Mouse (Mus musculus): ENCODE measurements around the gene Tnrc6b. TPM values are rescaled to one million over a fixed set of nuclear protein-coding genes. Genes with fewer than 3 reads are reported as not detected.

Tnrc6b gene
- total and polyA plus RNA-seq, 3 experiments, result 7.8 to 13.9 (median 8.0) TPM

DNA sequence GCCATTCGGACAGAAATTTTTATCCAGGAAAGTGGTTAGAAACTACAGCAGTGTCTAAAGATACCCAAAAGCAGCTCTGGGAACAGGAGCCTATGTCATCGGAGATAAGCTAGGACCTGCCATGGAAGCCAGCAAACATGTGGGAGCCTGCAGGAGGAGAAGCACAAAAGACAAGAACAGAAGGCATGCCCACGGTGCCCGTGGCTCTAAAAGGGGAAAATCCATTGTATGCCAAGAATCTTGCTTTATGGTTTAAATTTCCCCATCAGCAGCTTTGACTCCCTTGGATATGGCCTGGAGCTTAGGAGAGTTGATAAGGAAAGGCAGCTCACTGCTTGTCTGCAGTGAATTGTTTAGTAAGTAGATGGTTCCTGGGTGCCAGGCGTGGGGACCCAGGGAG is 8.2 kb upstream of the Tnrc6b start:
- H3K36me3 ChIP-seq (ENCODE audit: control insufficient read depth in 1 of 2, insufficient read depth in 2 of 2, low read length in 2 of 2), result peaks cover 0 to 6% of the 10 kb centered on the region in 2 experiments; a peak in 2 of 4 replicates
- H3K4me3 ChIP-seq (ENCODE audit: control insufficient read depth in 1 of 2, insufficient read depth in 1 of 2, low read depth in 2 of 2, low read length in 2 of 2), result no peak overlapping the region
- H3K27ac ChIP-seq (ENCODE audit: control insufficient read depth, low read depth, low read length), result no peak overlapping the region
- no peaks in the 10 kb centered on the region for H3K9me3 ChIP-seq (replicated peaks; ENCODE audit: insufficient read depth, low read length)
- no peak for DNase-seq (ENCODE audit: low read depth, low spot score)
- no peak overlapping the region for H3K9ac ChIP-seq (ENCODE audit: control insufficient read depth, low read depth, low read length, poor library complexity, severe bottlenecking)
- H3K27me3 ChIP-seq (ENCODE audit: control insufficient read depth in 1 of 2, insufficient read depth in 2 of 2, low read length in 2 of 2), result peaks cover 0 to 5% of the 10 kb centered on the region in 2 experiments; a peak in 2 of 4 replicates
- no peak for TF ChIP-seq POLR2AphosphoS5 (IDR thresholded peaks at IDR 0.05; ENCODE audit: borderline replicate concordance, low read depth, low read length)
- no peak for TF ChIP-seq TBP (IDR thresholded peaks at IDR 0.05; ENCODE audit: low read depth, low read length)
- no peak for TF ChIP-seq ZC3H11A (IDR thresholded peaks at IDR 0.05; ENCODE audit: low read depth, low read length)
- no peak for TF ChIP-seq HCFC1 (IDR thresholded peaks at IDR 0.05; ENCODE audit: low read depth, low read length)
- no peak for TF ChIP-seq UBTF (IDR thresholded peaks at IDR 0.05; ENCODE audit: borderline replicate concordance, insufficient read depth, low read depth, low read length)
- TF ChIP-seq CHD1 (IDR thresholded peaks at IDR 0.05; ENCODE audit: low read depth, low read length), result no peak
- TF ChIP-seq MAFK (IDR thresholded peaks at IDR 0.05; ENCODE audit: borderline replicate concordance, low read depth, low read length), result no peak
- TF ChIP-seq MYB (IDR thresholded peaks at IDR 0.05; ENCODE audit: low read depth, low read length), result no peak
- no peak for TF ChIP-seq EP300 (IDR thresholded peaks at IDR 0.05; ENCODE audit: low read depth in 1 of 2, low read length in 2 of 2)
- TF ChIP-seq MXI1 (IDR thresholded peaks at IDR 0.05; ENCODE audit: low read depth, low read length), result no peak
- TF ChIP-seq SIN3A (IDR thresholded peaks at IDR 0.05; ENCODE audit: low read length), result no peak
- no peak for TF ChIP-seq CHD2 (IDR thresholded peaks at IDR 0.05; ENCODE audit: low read length)
- no peak for TF ChIP-seq MYC (IDR thresholded peaks at IDR 0.05; ENCODE audit: low read depth, low read length)
- TF ChIP-seq USF1 (IDR thresholded peaks at IDR 0.05; ENCODE audit: low read depth, low read length), result no peak
- no peaks in the 10 kb centered on the region for H3K79me2 ChIP-seq (ENCODE audit: control insufficient read depth, insufficient read depth, low read length, poor library complexity)
- peaks cover 0 to 7% of the 10 kb centered on the region in 2 experiments; a peak in 2 of 4 replicates for H3K4me1 ChIP-seq (ENCODE audit: control insufficient read depth in 1 of 2, insufficient read depth in 2 of 2, low read length in 2 of 2)

DNA sequence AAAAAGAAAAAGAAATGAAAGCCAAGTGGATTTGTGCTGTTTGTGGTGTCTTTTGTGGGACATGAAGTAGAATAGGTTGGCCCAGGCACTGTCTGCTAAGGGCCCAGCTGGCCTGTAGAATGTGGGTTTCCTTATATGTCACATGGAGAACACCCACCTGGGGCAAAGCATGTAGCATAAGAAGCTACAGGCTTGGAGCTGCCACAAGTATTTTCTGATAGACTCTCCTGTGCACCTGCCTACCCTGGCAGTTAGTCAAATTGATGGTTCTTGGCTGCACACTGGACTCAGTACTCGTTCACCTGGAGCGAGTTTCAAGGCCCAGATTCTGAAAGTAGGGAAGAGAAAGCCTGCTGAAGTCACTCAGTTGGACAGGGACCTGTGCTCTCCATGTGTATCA is 7.6 kb upstream of the Tnrc6b start:
- TF ChIP-seq POLR2AphosphoS2 (IDR thresholded peaks at IDR 0.05; ENCODE audit: low read length) (no peak), NELFE (IDR thresholded peaks at IDR 0.05; ENCODE audit: low read depth, low read length) (no peak), CTCF (IDR thresholded peaks at IDR 0.05 in 2 of 3, conservative IDR thresholded peaks at IDR 0.05 in 1 of 3; ENCODE audit: control insufficient read depth in 1 of 3, insufficient read depth in 1 of 3, low read depth in 2 of 3, low read length in 3 of 3, poor library complexity in 1 of 3, severe bottlenecking in 1 of 3) (no peak), ZNF384 (IDR thresholded peaks at IDR 0.05; ENCODE audit: low read depth, low read length) (no peak), ZKSCAN1 (IDR thresholded peaks at IDR 0.05; ENCODE audit: low read depth, low read length) (no peak), ELF1 (IDR thresholded peaks at IDR 0.05; ENCODE audit: low read depth, low read length) (no peak), GATA1 (IDR thresholded peaks at IDR 0.05; ENCODE audit: low read depth, low read length) (no peak), MAZ (IDR thresholded peaks at IDR 0.05; ENCODE audit: low read depth, low read length) (no peak), BHLHE40 (IDR thresholded peaks at IDR 0.05; ENCODE audit: borderline replicate concordance, low read depth, low read length) (no peak), EP300 (IDR thresholded peaks at IDR 0.05; ENCODE audit: low read depth in 1 of 2, low read length in 2 of 2) (no peak), CHD1 (IDR thresholded peaks at IDR 0.05; ENCODE audit: low read depth, low read length) (no peak), MYC (IDR thresholded peaks at IDR 0.05; ENCODE audit: low read depth, low read length) (no peak), CHD2 (IDR thresholded peaks at IDR 0.05; ENCODE audit: low read length) (no peak), GABPA (IDR thresholded peaks at IDR 0.05; ENCODE audit: low read depth, low read length) (no peak), E2F4 (IDR thresholded peaks at IDR 0.05; ENCODE audit: borderline replicate concordance, low read depth, low read length) (no peak)
- peaks cover 0 to 7% of the 10 kb centered on the region in 2 experiments; a peak in 2 of 4 replicates for H3K4me1 ChIP-seq (ENCODE audit: control insufficient read depth in 1 of 2, insufficient read depth in 2 of 2, low read length in 2 of 2)
- H3K9ac ChIP-seq (ENCODE audit: control insufficient read depth, low read depth, low read length, poor library complexity, severe bottlenecking), result no peak overlapping the region
- no peak overlapping the region for H3K4me3 ChIP-seq (ENCODE audit: control insufficient read depth in 1 of 2, insufficient read depth in 1 of 2, low read depth in 2 of 2, low read length in 2 of 2)
- H3K9me3 ChIP-seq (replicated peaks; ENCODE audit: insufficient read depth, low read length), result no peaks in the 10 kb centered on the region
- no peak overlapping the region for H3K27ac ChIP-seq (ENCODE audit: control insufficient read depth, low read depth, low read length)
- H3K36me3 ChIP-seq (ENCODE audit: control insufficient read depth in 1 of 2, insufficient read depth in 2 of 2, low read length in 2 of 2), result peaks cover 0 to 6% of the 10 kb centered on the region in 2 experiments; a peak in 2 of 4 replicates
- no peak for DNase-seq (ENCODE audit: low read depth, low spot score)
- H3K27me3 ChIP-seq (ENCODE audit: control insufficient read depth in 1 of 2, insufficient read depth in 2 of 2, low read length in 2 of 2), result peaks cover 0 to 5% of the 10 kb centered on the region in 2 experiments; a peak in 2 of 4 replicates
- H3K79me2 ChIP-seq (ENCODE audit: control insufficient read depth, insufficient read depth, low read length, poor library complexity), result no peaks in the 10 kb centered on the region

Measured in MEL (cell line).